Mouse (Mus musculus) kidney, embryonic 16.5 days (tissue): ENCODE data around the gene Slc40a1. TPM values are rescaled to one million over a fixed set of nuclear protein-coding genes. Genes with fewer than 3 reads are reported as not detected.

ENCODE experiments used
- polyA plus RNA-seq: library from polyadenylated mRNA; unstranded; fragments of >200 nt; fragmentation: Nextera tagmentation; extraction: Ambion mirVana; gene quantifications from 2 replicates; pipeline ENCODE4 v1.2.1, GENCODE M21; 2015

The Slc40a1 gene
- polyA plus RNA-seq, 1 experiment from 2014 or later: 111 TPM

Other genes starting within 250 kb of the Slc40a1 start
- gene Wdr75, start 131.4 kb downstream of the Slc40a1 start, polyA plus RNA-seq: 58.7 and 64.6 TPM in 2 replicates
- not detected in 2 replicates for gene Gm5269, start 36.2 kb downstream of the Slc40a1 start, polyA plus RNA-seq
- 1.4 and 1.8 TPM in 2 replicates for gene Dnah7b, start 139.8 kb upstream of the Slc40a1 start, polyA plus RNA-seq